Mouse (Mus musculus): Measurements from ENCODE around the gene Abcg8.

- TF ChIP-seq POLR2A (IDR thresholded peaks at IDR 0.05; ENCODE audit: extremely low read depth, insufficient read depth, low read length) (no peak), CTCF (IDR thresholded peaks at IDR 0.05; ENCODE audit: low read depth, low read length) (no peak)
These were observed 73.2 kb downstream of the Abcg8 start for GRCm38 (mm10) chr17:84749297-84749696.

Measured in liver, adult 2 months (tissue).